In the genomic region with DNA sequence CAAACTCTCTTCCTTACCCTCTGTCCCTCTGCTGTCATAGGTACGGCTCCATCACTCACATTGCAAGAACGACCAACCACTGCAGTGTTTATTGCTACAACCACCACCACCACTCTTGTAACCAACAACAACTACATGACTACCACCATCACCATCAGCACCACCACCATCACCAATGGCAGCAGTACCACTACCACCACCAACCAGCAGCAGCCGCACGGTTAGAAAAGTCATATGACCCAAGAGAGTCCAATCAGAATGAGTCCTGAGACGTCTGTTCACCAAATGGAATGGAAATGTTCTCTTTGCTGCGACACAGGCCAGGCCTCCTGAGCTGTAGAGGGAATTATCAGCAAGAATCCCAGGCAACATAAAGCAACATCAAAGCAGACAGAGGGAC, we compare ENCODE assay signal across 22 mouse cellular contexts. TPM values are rescaled to one million over a fixed set of nuclear protein-coding genes. Genes with fewer than 3 reads are reported as not detected.
DNase-seq lines count a peak whose midpoint lies in the region.
"Had no signal": no experiment of that assay in that cellular context is flagged by ENCODE, and none has a peak within 500 bp of the region (broad histone marks: within the 10 kb centered on the region; RNA-seq: fewer than 3 reads in every experiment).

No protein-coding gene starts in this region.

- DNase-seq in heart, adult 11 months, result peak; percentile 87
- no peak for DNase-seq in heart, adult 18-20 months
- DNase-seq in ES-CJ7 (ENCODE audit: low read depth, low spot score) (peak; percentile 14), R1 (ENCODE audit: low read depth, low spot score) (peak; percentile 50), ZHBTc4 (ENCODE audit: low read depth, low spot score) (peak; percentile 25)
- no peak for DNase-seq in urinary bladder, postnatal 25 days (ENCODE audit: low spot score)
- DNase-seq in T-cell, adult 2 months (ENCODE audit: low spot score), result no peak
- DNase-seq in layer of hippocampus, adult 8-10 months (ENCODE audit: low spot score in 2 of 2), result no peak
- DNase-seq: adrenal gland, adult 2 months; adrenal gland, adult 8-10 months; adrenal gland, postnatal 10 days; adrenal gland, postnatal 14 days; adrenal gland, postnatal 25 days; adrenal gland, postnatal 36 days; cerebellum, adult 11 months; cerebellum, adult 11-12 months; cerebellum, adult 18-20 months; cerebellum, adult 2 months; cerebellum, adult 8-10 months; cerebellum, adult 9-10 months had no signal

RNA-seq across cellular contexts. Expression of gene Mrtfa, which starts 4.2 kb away (rescaled TPM):
- 10 to 100 TPM in 1 of 2 experiments, 1 to 10 TPM in 1; 8.6 to 10.1 TPM for total RNA-seq in heart, adult 18-20 months (2021)
- total RNA-seq in layer of hippocampus, adult 8-10 months (2022), result 100 to 1,000 TPM in 1 of 4 experiments, 10 to 100 TPM in 3; 79.9 to 100 (median 95.9) TPM

RNA-seq across cellular contexts. Expression of gene Mchr1, which starts 40.5 kb away (rescaled TPM):
- not detected for total RNA-seq in heart, adult 18-20 months (2021)
- 10 to 100 TPM; 19.3 to 25.1 (median 24.3) TPM for total RNA-seq in layer of hippocampus, adult 8-10 months (2022)
- total RNA-seq: CH12.LX, MEL had no signal

Comparison
In these comparisons a context has a peak if more than half of its experiments do, and no peak if none do; other contexts are left out.
1. DNase-seq: peak in heart, adult 11 months (single experiment), ES-CJ7 (single experiment), R1 (single experiment) and ZHBTc4 (single experiment); none in heart, adult 18-20 months (0 of 2), urinary bladder, postnatal 25 days (single experiment), T-cell, adult 2 months (single experiment) and layer of hippocampus, adult 8-10 months (0 of 2).
2. RNA of gene Mrtfa, which starts 4.2 kb away (total RNA-seq): 79.9 to 100 TPM in layer of hippocampus, adult 8-10 months; 8.6 to 10.1 TPM in heart, adult 18-20 months; every median in the first group is over 4 times any median in the second.
3. RNA of gene Mchr1, which starts 40.5 kb away (total RNA-seq): 19.3 to 25.1 TPM in layer of hippocampus, adult 8-10 months; not detected in heart, adult 18-20 months; every median in the first group is over 10 times any median in the second.